Mouse (Mus musculus) gonadal fat pad, adult 2 months (tissue): ENCODE measurements around the gene Olfr713. TPM values are rescaled to one million over a fixed set of nuclear protein-coding genes. Genes with fewer than 3 reads are reported as not detected.

ENCODE experiments used
- DNase-seq: peaks from one replicate; pipeline ENCODE4 v3.0.0-alpha.2; 2012; ENCODE audit warnings: low read depth
- polyA plus RNA-seq: library from polyadenylated mRNA; depleted of rRNA; stranded (reverse); fragments of >200 nt; gene quantifications from 2 replicates; pipeline ENCODE4 v1.2.3, GENCODE M21; 2012; rRNA removed

Gene Olfr713
- polyA plus RNA-seq: not detected in 2 replicates

GRCm38 (mm10) chr7:107030874-107031273, at the start of gene Olfr713:
Gene Olfr713 (plus strand): TSS chr7:107031174.
- peak; percentile 41 for DNase-seq

- no peak for DNase-seq
Measured at GRCm38 (mm10) chr7:106985236-106985635, 45.7 kb upstream of the Olfr713 start.

- DNase-seq: no peak
Measured at GRCm38 (mm10) chr7:107000798-107001197, 30.2 kb upstream of the Olfr713 start.

- no peak for DNase-seq
Measured at GRCm38 (mm10) chr7:107004169-107004568, 26.8 kb upstream of the Olfr713 start.

- no peak for DNase-seq
Measured at GRCm38 (mm10) chr7:107005972-107006371, 25.0 kb upstream of the Olfr713 start, which contains the start of gene Olfr2. Gene Olfr2 (minus strand): TSS chr7:107006072.

GRCm38 (mm10) chr7:107039934-107040563, 9.1 kb downstream of the Olfr713 start:
- DNase-seq: no peak

- DNase-seq: no peak
Measured at GRCm38 (mm10) chr7:107043136-107043535, 12.2 kb downstream of the Olfr713 start.

GRCm38 (mm10) chr7:107044407-107044806, 13.4 kb downstream of the Olfr713 start:
- DNase-seq: no peak

- no peak for DNase-seq
Measured at GRCm38 (mm10) chr7:107045833-107046232, 14.9 kb downstream of the Olfr713 start.

- DNase-seq: no peak
Measured at GRCm38 (mm10) chr7:107047578-107047977, 16.6 kb downstream of the Olfr713 start.

GRCm38 (mm10) chr7:107070681-107071080, 39.7 kb downstream of the Olfr713 start, which contains the start of gene Olfr714:
Gene Olfr714 (plus strand): TSS chr7:107070981.
- DNase-seq: no peak

Other genes starting within 250 kb of the Olfr713 start
- not detected in 2 replicates for gene Olfr699, start 238.0 kb upstream of the Olfr713 start, polyA plus RNA-seq
- not detected in 2 replicates for gene Olfr700, start 222.3 kb upstream of the Olfr713 start, polyA plus RNA-seq
- gene Olfr701, start 217.0 kb upstream of the Olfr713 start, polyA plus RNA-seq: 0.14 TPM in 1 of 2 replicates, not detected in the other
- gene Olfr702, start 197.3 kb upstream of the Olfr713 start, polyA plus RNA-seq: not detected in 2 replicates
- not detected in 2 replicates for gene Olfr703, start 187.8 kb upstream of the Olfr713 start, polyA plus RNA-seq
- not detected in 2 replicates for gene Olfr704, start 168.0 kb upstream of the Olfr713 start, polyA plus RNA-seq
- not detected in 2 replicates for gene Olfr705, start 154.3 kb upstream of the Olfr713 start, polyA plus RNA-seq
- not detected in 2 replicates for gene Olfr706, start 143.0 kb upstream of the Olfr713 start, polyA plus RNA-seq
- gene Olfr707, start 129.9 kb upstream of the Olfr713 start, polyA plus RNA-seq: not detected in 2 replicates
- not detected in 2 replicates for gene Olfr1532-ps1, start 123.2 kb upstream of the Olfr713 start, polyA plus RNA-seq
- gene Olfr709-ps1, start 99.0 kb upstream of the Olfr713 start, polyA plus RNA-seq: not detected in 2 replicates
- gene Olfr710, start 82.9 kb upstream of the Olfr713 start, polyA plus RNA-seq: not detected in 2 replicates
- gene Olfr6, start 67.2 kb upstream of the Olfr713 start, polyA plus RNA-seq: not detected in 2 replicates
- not detected in 2 replicates for gene Olfr711, start 55.7 kb upstream of the Olfr713 start, polyA plus RNA-seq
- not detected in 2 replicates for gene Olfr2, start 25.1 kb upstream of the Olfr713 start, polyA plus RNA-seq
- gene Olfr714, start 39.8 kb downstream of the Olfr713 start, polyA plus RNA-seq: not detected in 2 replicates
- not detected in 2 replicates for gene Olfr17, start 62.0 kb downstream of the Olfr713 start, polyA plus RNA-seq
- not detected in 2 replicates for gene Olfr715b, start 79.2 kb downstream of the Olfr713 start, polyA plus RNA-seq
- gene Olfr715, start 99.9 kb downstream of the Olfr713 start, polyA plus RNA-seq: not detected in 2 replicates
- not detected in 2 replicates for gene Olfr716, start 107.2 kb downstream of the Olfr713 start, polyA plus RNA-seq
- gene Nlrp14, start 135.8 kb downstream of the Olfr713 start, polyA plus RNA-seq: 0.19 and 0.28 TPM in 2 replicates
- gene Rbmxl2, start 178.3 kb downstream of the Olfr713 start, polyA plus RNA-seq: 0.07 and 0.20 TPM in 2 replicates